Mouse (Mus musculus) megakaryocyte, embryonic 14.5 days (primary cell): ENCODE results near the gene Olfr224.

Experiments
- FLI1 ChIP-seq: IDR thresholded peaks from 2 replicates; pipeline ENCODE4 v1.6.1; 2012; ENCODE audit warnings: low read length, inconsistent platforms, mixed read lengths
- GATA1 ChIP-seq: IDR thresholded peaks from 3 replicates; pipeline ENCODE4 v1.6.1; 2012; ENCODE audit warnings: mixed read lengths, low read length, inconsistent platforms, borderline replicate concordance

GRCm38 (mm10) chr11:58546322-58546721 is 24.0 kb downstream of the Olfr224 start, which contains the start of gene Olfr329-ps:
- TF ChIP-seq GATA1 (no peak), FLI1 (no peak)
